Mouse (Mus musculus) megakaryocyte-erythroid progenitor cell, adult 5 weeks (primary cell): ENCODE data around the gene Esr1. TPM values are rescaled to one million over a fixed set of nuclear protein-coding genes. Genes with fewer than 3 reads are reported as not detected.

Experiments used
- polyA plus RNA-seq: library from polyadenylated mRNA; stranded (reverse); fragments of >175 nt; gene quantifications from 2 replicates; pipeline ENCODE4 v1.2.3, GENCODE M21; 2012

The Esr1 gene
- polyA plus RNA-seq: 7.1 and 10.0 TPM in 2 replicates

GRCm38 (mm10) chr10:4611386-4612155 lies at the start of gene Esr1:
Esr1 (plus strand) TSS chr10:4611593.

Other genes with a start within 250 kb of the Esr1 start
- gene Zbtb2, start 223.5 kb upstream of the Esr1 start, polyA plus RNA-seq: 16.6 and 21.1 TPM in 2 replicates
- 15.4 and 19.0 TPM in 2 replicates for gene Rmnd1, start 179.2 kb upstream of the Esr1 start, polyA plus RNA-seq
- gene Armt1, start 179.1 kb upstream of the Esr1 start, polyA plus RNA-seq: 5.1 and 5.7 TPM in 2 replicates
- gene Ccdc170, start 129.1 kb upstream of the Esr1 start, polyA plus RNA-seq: 0.04 and 0.51 TPM in 2 replicates